Mouse (Mus musculus): ENCODE results near the gene Xpnpep1. TPM values are rescaled to one million over a fixed set of nuclear protein-coding genes. Genes with fewer than 3 reads are reported as not detected.

Gene Xpnpep1
- polyA plus RNA-seq, 1 experiment from 2014 or later: 169 TPM

- H3K4me1 ChIP-seq (replicated peaks; ENCODE audit: control insufficient read depth, insufficient read depth, low read length): peaks cover 62% of the 10 kb centered on the region
- WGBS: 56% methylated on average over 9 of the region's 9 CpGs
Measured at GRCm38 (mm10) chr19:53078271-53079085, 38.5 kb upstream of the Xpnpep1 start.

GRCm38 (mm10) chr19:53077278-53077677 lies 37.3 kb upstream of the Xpnpep1 start:
- H3K36me3 ChIP-seq (ENCODE audit: control insufficient read depth, insufficient read depth, low read length): no peaks in the 10 kb centered on the region
- no peak for ATAC-seq (ENCODE audit: low read depth)
- H3K4me2 ChIP-seq (ENCODE audit: low read depth, low read length): no peak overlapping the region
- no peak overlapping the region for H3K27ac ChIP-seq (ENCODE audit: low read length)
- H3K9ac ChIP-seq (ENCODE audit: low read length): no peak overlapping the region
- 68% methylated on average over 5 of the region's 5 CpGs for WGBS
- no peaks in the 10 kb centered on the region for H3K9me3 ChIP-seq (ENCODE audit: control insufficient read depth, low read length)
- no peak overlapping the region for H3K4me3 ChIP-seq (ENCODE audit: low read length)
- peaks cover 57% of the 10 kb centered on the region for H3K4me1 ChIP-seq (replicated peaks; ENCODE audit: control insufficient read depth, insufficient read depth, low read length)
- H3K27me3 ChIP-seq (ENCODE audit: control insufficient read depth, insufficient read depth, low read depth, low read length): no peaks in the 10 kb centered on the region

More at GRCm38 (mm10) chr19:53078271-53079085, 38.5 kb upstream of the Xpnpep1 start:
- no peak for ATAC-seq (ENCODE audit: low read depth)
- Histone ChIP-seq H3K27me3 (ENCODE audit: control insufficient read depth, insufficient read depth, low read depth, low read length) (no peaks in the 10 kb centered on the region), H3K9me3 (ENCODE audit: control insufficient read depth, low read length) (no peaks in the 10 kb centered on the region), H3K9ac (ENCODE audit: low read length) (no peak overlapping the region), H3K4me3 (ENCODE audit: low read length) (no peak overlapping the region), H3K4me2 (ENCODE audit: low read depth, low read length) (no peak overlapping the region), H3K27ac (ENCODE audit: low read length) (no peak overlapping the region), H3K36me3 (ENCODE audit: control insufficient read depth, insufficient read depth, low read length) (no peaks in the 10 kb centered on the region)

GRCm38 (mm10) chr19:53076238-53076981 lies 36.4 kb upstream of the Xpnpep1 start:
- 44% methylated on average over 18 of the region's 18 CpGs for whole genome bisulfite sequencing
- no peaks in the 10 kb centered on the region for H3K36me3 ChIP-seq (ENCODE audit: control insufficient read depth, insufficient read depth, low read length)
- peak overlapping the region; percentile 14; the same call in 1 of the 2 replicates for H3K9ac ChIP-seq (ENCODE audit: low read length)
- H3K4me1 ChIP-seq (replicated peaks; ENCODE audit: control insufficient read depth, insufficient read depth, low read length): peaks cover 62% of the 10 kb centered on the region
- H3K27me3 ChIP-seq (ENCODE audit: control insufficient read depth, insufficient read depth, low read depth, low read length): no peaks in the 10 kb centered on the region
- H3K4me2 ChIP-seq (ENCODE audit: low read depth, low read length): peak overlapping the region; percentile 13
- peak; percentile 67 for ATAC-seq (ENCODE audit: low read depth)
- H3K4me3 ChIP-seq (ENCODE audit: low read length): no peak overlapping the region
- H3K27ac ChIP-seq (ENCODE audit: low read length): peak overlapping the region; percentile 85
- no peaks in the 10 kb centered on the region for H3K9me3 ChIP-seq (ENCODE audit: control insufficient read depth, low read length)

GRCm38 (mm10) chr19:53075896-53076237 lies 35.9 kb upstream of the Xpnpep1 start:
- Histone ChIP-seq H3K27me3 (ENCODE audit: control insufficient read depth, insufficient read depth, low read depth, low read length) (no peaks in the 10 kb centered on the region), H3K4me3 (ENCODE audit: low read length) (no peak overlapping the region), H3K27ac (ENCODE audit: low read length) (peak overlapping the region; percentile 85), H3K9ac (ENCODE audit: low read length) (peak overlapping the region; percentile 14; the same call in 1 of the 2 replicates), H3K4me1 (replicated peaks; ENCODE audit: control insufficient read depth, insufficient read depth, low read length) (peaks cover 63% of the 10 kb centered on the region), H3K4me2 (ENCODE audit: low read depth, low read length) (peak overlapping the region; percentile 13), H3K36me3 (ENCODE audit: control insufficient read depth, insufficient read depth, low read length) (no peaks in the 10 kb centered on the region), H3K9me3 (ENCODE audit: control insufficient read depth, low read length) (no peaks in the 10 kb centered on the region)
- no peak for ATAC-seq (ENCODE audit: low read depth)
- 56% methylated on average over 11 of the region's 11 CpGs for WGBS

- H3K27ac ChIP-seq (ENCODE audit: low read length): peak overlapping the region; percentile 85
- H3K36me3 ChIP-seq (ENCODE audit: control insufficient read depth, insufficient read depth, low read length): no peaks in the 10 kb centered on the region
- 35% methylated on average over 13 of the region's 13 CpGs for WGBS
- no peaks in the 10 kb centered on the region for H3K27me3 ChIP-seq (ENCODE audit: control insufficient read depth, insufficient read depth, low read depth, low read length)
- ATAC-seq (ENCODE audit: low read depth): peak; percentile 73
- no peaks in the 10 kb centered on the region for H3K9me3 ChIP-seq (ENCODE audit: control insufficient read depth, low read length)
- peak overlapping the region; percentile 15; the same call in 1 of the 2 replicates for H3K4me2 ChIP-seq (ENCODE audit: low read depth, low read length)
- no peak overlapping the region for H3K9ac ChIP-seq (ENCODE audit: low read length)
- peaks cover 61% of the 10 kb centered on the region for H3K4me1 ChIP-seq (replicated peaks; ENCODE audit: control insufficient read depth, insufficient read depth, low read length)
- no peak overlapping the region for H3K4me3 ChIP-seq (ENCODE audit: low read length)
Measured at GRCm38 (mm10) chr19:53074899-53075722, 35.1 kb upstream of the Xpnpep1 start.

- no peak for ATAC-seq (ENCODE audit: low read depth)
- no peak overlapping the region for H3K4me3 ChIP-seq (ENCODE audit: low read length)
- H3K9me3 ChIP-seq (ENCODE audit: control insufficient read depth, low read length): no peaks in the 10 kb centered on the region
- no peaks in the 10 kb centered on the region for H3K36me3 ChIP-seq (ENCODE audit: control insufficient read depth, insufficient read depth, low read length)
- WGBS: 98% methylated on average over 4 of the region's 4 CpGs
- peaks cover 56% of the 10 kb centered on the region for H3K4me1 ChIP-seq (replicated peaks; ENCODE audit: control insufficient read depth, insufficient read depth, low read length)
- no peak overlapping the region for H3K4me2 ChIP-seq (ENCODE audit: low read depth, low read length)
- H3K9ac ChIP-seq (ENCODE audit: low read length): no peak overlapping the region
- no peaks in the 10 kb centered on the region for H3K27me3 ChIP-seq (ENCODE audit: control insufficient read depth, insufficient read depth, low read depth, low read length)
- H3K27ac ChIP-seq (ENCODE audit: low read length): no peak overlapping the region
Measured at GRCm38 (mm10) chr19:53073521-53073920, 33.5 kb upstream of the Xpnpep1 start.

- ATAC-seq (ENCODE audit: low read depth): no peak
- no peaks in the 10 kb centered on the region for H3K27me3 ChIP-seq (ENCODE audit: control insufficient read depth, insufficient read depth, low read depth, low read length)
- 59% methylated on average over 5 of the region's 5 CpGs for whole genome bisulfite sequencing
- H3K9me3 ChIP-seq (ENCODE audit: control insufficient read depth, low read length): no peaks in the 10 kb centered on the region
- H3K27ac ChIP-seq (ENCODE audit: low read length): no peak overlapping the region
- H3K9ac ChIP-seq (ENCODE audit: low read length): no peak overlapping the region
- no peak overlapping the region for H3K4me2 ChIP-seq (ENCODE audit: low read depth, low read length)
- H3K36me3 ChIP-seq (ENCODE audit: control insufficient read depth, insufficient read depth, low read length): no peaks in the 10 kb centered on the region
- H3K4me1 ChIP-seq (replicated peaks; ENCODE audit: control insufficient read depth, insufficient read depth, low read length): peaks cover 48% of the 10 kb centered on the region
- no peak overlapping the region for H3K4me3 ChIP-seq (ENCODE audit: low read length)
Measured at GRCm38 (mm10) chr19:53072406-53072805, 32.4 kb upstream of the Xpnpep1 start.

- no peak for ATAC-seq (ENCODE audit: low read depth)
- peaks cover 47% of the 10 kb centered on the region for H3K4me1 ChIP-seq (replicated peaks; ENCODE audit: control insufficient read depth, insufficient read depth, low read length)
- WGBS: 33% methylated on average over 5 of the region's 5 CpGs
Measured at GRCm38 (mm10) chr19:53071651-53072050, 31.6 kb upstream of the Xpnpep1 start.

GRCm38 (mm10) chr19:53070870-53071269 lies 30.9 kb upstream of the Xpnpep1 start:
- Histone ChIP-seq H3K36me3 (ENCODE audit: control insufficient read depth, insufficient read depth, low read length) (no peaks in the 10 kb centered on the region), H3K27ac (ENCODE audit: low read length) (no peak overlapping the region), H3K27me3 (ENCODE audit: control insufficient read depth, insufficient read depth, low read depth, low read length) (no peaks in the 10 kb centered on the region), H3K4me2 (ENCODE audit: low read depth, low read length) (no peak overlapping the region), H3K9me3 (ENCODE audit: control insufficient read depth, low read length) (no peaks in the 10 kb centered on the region), H3K4me3 (ENCODE audit: low read length) (no peak overlapping the region), H3K9ac (ENCODE audit: low read length) (no peak overlapping the region), H3K4me1 (replicated peaks; ENCODE audit: control insufficient read depth, insufficient read depth, low read length) (peaks cover 42% of the 10 kb centered on the region)
- 30% methylated on average over 4 of the region's 4 CpGs for WGBS
- no peak for ATAC-seq (ENCODE audit: low read depth)

More at GRCm38 (mm10) chr19:53071651-53072050, 31.6 kb upstream of the Xpnpep1 start:
- no peaks in the 10 kb centered on the region for H3K9me3 ChIP-seq (ENCODE audit: control insufficient read depth, low read length)
- H3K4me3 ChIP-seq (ENCODE audit: low read length): no peak overlapping the region
- H3K9ac ChIP-seq (ENCODE audit: low read length): no peak overlapping the region
- H3K27me3 ChIP-seq (ENCODE audit: control insufficient read depth, insufficient read depth, low read depth, low read length): no peaks in the 10 kb centered on the region
- no peak overlapping the region for H3K27ac ChIP-seq (ENCODE audit: low read length)
- no peak overlapping the region for H3K4me2 ChIP-seq (ENCODE audit: low read depth, low read length)
- H3K36me3 ChIP-seq (ENCODE audit: control insufficient read depth, insufficient read depth, low read length): no peaks in the 10 kb centered on the region
